In the genomic region with DNA sequence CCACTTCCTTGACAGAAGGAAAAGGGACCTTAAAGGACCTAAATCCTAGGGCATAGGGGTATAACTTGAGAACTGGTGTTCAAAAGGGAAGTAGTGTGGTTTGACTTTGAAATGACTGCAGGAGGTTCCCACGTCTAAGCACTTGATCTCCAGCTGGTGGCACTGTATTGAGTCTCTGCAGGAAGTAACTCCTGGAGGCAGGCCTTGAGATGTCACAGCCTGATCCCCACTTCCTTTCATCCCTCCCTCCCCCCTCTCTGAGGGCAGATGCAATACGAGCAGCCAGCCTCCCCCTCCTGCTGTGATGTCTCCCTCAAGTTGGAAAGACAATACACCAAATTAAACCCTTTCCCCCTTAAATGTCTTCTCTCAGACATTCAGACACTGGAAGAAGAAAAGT, we compare ENCODE assay signal across 9 mouse cellular contexts. TPM values are rescaled to one million over a fixed set of nuclear protein-coding genes. Genes with fewer than 3 reads are reported as not detected.
DNase-seq lines count a peak whose midpoint lies in the region; ATAC-seq and TF ChIP-seq lines count a peak whose summit lies in the region.
"Had no signal": no experiment of that assay in that cellular context is flagged by ENCODE, and none has a peak within 500 bp of the region (broad histone marks: within the 10 kb centered on the region; RNA-seq: fewer than 3 reads in every experiment).

No protein-coding gene starts in this region.

- TF ChIP-seq CTCF in heart, adult 2 months (IDR thresholded peaks at IDR 0.05): peak; percentile 46

- intact Hi-C loops in heart, adult 2 months (cut with DNase I): no loop called here

- 35% methylated on average over 2 of the region's 2 CpGs for WGBS in heart, adult 2 months
- WGBS in neural tube, embryonic 15.5 days: 5% methylated on average over 2 of the region's 2 CpGs

- no peak overlapping the region for H3K9ac ChIP-seq in ES-E14 (ENCODE audit: insufficient read depth, low read depth, low read length, poor library complexity, severe bottlenecking)
- no peak overlapping the region for H3K9ac ChIP-seq in heart, adult 2 months (ENCODE audit: low read depth, low read length)
- no peak overlapping the region for H3K9ac ChIP-seq in neural tube, embryonic 15.5 days (replicated peaks)
- H3K9ac ChIP-seq: embryonic facial prominence, embryonic 13.5 days had no signal

- H3K27me3 ChIP-seq in heart, adult 2 months (ENCODE audit: control insufficient read depth, insufficient read depth, low read length): no peaks in the 10 kb centered on the region
- no peaks in the 10 kb centered on the region for H3K27me3 ChIP-seq in megakaryocyte, embryonic 14.5 days (replicated peaks)
- no peaks in the 10 kb centered on the region for H3K27me3 ChIP-seq in neural tube, embryonic 15.5 days (replicated peaks)
- H3K27me3 ChIP-seq: embryonic facial prominence, embryonic 13.5 days had no signal

- no peaks in the 10 kb centered on the region for H3K9me3 ChIP-seq in ES-E14 (ENCODE audit: control insufficient read depth, insufficient read depth, low read depth, low read length)
- peaks cover 3% of the 10 kb centered on the region; the same call in 1 of the 2 replicates for H3K9me3 ChIP-seq in megakaryocyte, embryonic 14.5 days
- no peaks in the 10 kb centered on the region for H3K9me3 ChIP-seq in neural tube, embryonic 15.5 days (replicated peaks)
- H3K9me3 ChIP-seq: embryonic facial prominence, embryonic 13.5 days had no signal

- TF ChIP-seq POLR2A in heart, adult 2 months (IDR thresholded peaks at IDR 0.05; ENCODE audit: insufficient read depth, low read depth, low read length): no peak

- H3K27ac ChIP-seq in ES-E14 (ENCODE audit: insufficient read depth, low read depth, low read length, poor library complexity, severe bottlenecking): peak overlapping the region; percentile 37; the same call in 1 of the 2 replicates
- no peak overlapping the region for H3K27ac ChIP-seq in heart, adult 2 months
- no peak overlapping the region for H3K27ac ChIP-seq in neural tube, embryonic 15.5 days (replicated peaks)
- H3K27ac ChIP-seq: embryonic facial prominence, embryonic 13.5 days had no signal

- DNase-seq in A20 (ENCODE audit: low read depth, low spot score): peak; percentile 59
- DNase-seq in ES-E14 (ENCODE audit: low read depth, low spot score): no peak
- peak in 1 of 2 experiments; percentile 48 for DNase-seq in heart, adult 2 months
- DNase-seq in kidney, postnatal 10 days: peak; percentile 71
- DNase-seq in ovary, adult 18-20 months (ENCODE audit: low spot score): no peak
- DNase-seq in gastrocnemius, postnatal 4 days (ENCODE audit: low spot score in 2 of 2): no peak

- H3K36me3 ChIP-seq in ES-E14 (ENCODE audit: control insufficient read depth, insufficient read depth, low read length, poor library complexity, severe bottlenecking): no peaks in the 10 kb centered on the region
- no peaks in the 10 kb centered on the region for H3K36me3 ChIP-seq in heart, adult 2 months (ENCODE audit: control insufficient read depth, insufficient read depth, low read length)
- H3K36me3 ChIP-seq in megakaryocyte, embryonic 14.5 days (replicated peaks; ENCODE audit: low read length): no peaks in the 10 kb centered on the region
- H3K36me3 ChIP-seq in neural tube, embryonic 15.5 days: no peaks in the 10 kb centered on the region
- H3K36me3 ChIP-seq: embryonic facial prominence, embryonic 13.5 days had no signal

- ATAC-seq in neural tube, embryonic 15.5 days (ENCODE audit: low FRiP score): no peak

- no peaks in the 10 kb centered on the region for H3K79me2 ChIP-seq in heart, adult 2 months (replicated peaks; ENCODE audit: control insufficient read depth, insufficient read depth, low read length)

- no peak overlapping the region for H3K4me3 ChIP-seq in ES-E14 (ENCODE audit: insufficient read depth in 1 of 2, low read depth in 1 of 2, low read length in 2 of 2, poor library complexity in 1 of 2, severe bottlenecking in 1 of 2)
- no peak overlapping the region for H3K4me3 ChIP-seq in heart, adult 2 months
- peak overlapping the region; percentile 89 for H3K4me3 ChIP-seq in megakaryocyte, embryonic 14.5 days (replicated peaks)
- no peak overlapping the region for H3K4me3 ChIP-seq in neural tube, embryonic 15.5 days (replicated peaks)
- H3K4me3 ChIP-seq: embryonic facial prominence, embryonic 13.5 days had no signal

- H3K4me2 ChIP-seq in neural tube, embryonic 15.5 days: no peak overlapping the region
- H3K4me2 ChIP-seq: embryonic facial prominence, embryonic 13.5 days had no signal

- peaks cover 19 to 20% of the 10 kb centered on the region in 2 experiments for H3K4me1 ChIP-seq in ES-E14 (ENCODE audit: control insufficient read depth in 2 of 2, insufficient read depth in 2 of 2, low read length in 2 of 2, poor library complexity in 1 of 2)
- H3K4me1 ChIP-seq in heart, adult 2 months (ENCODE audit: control insufficient read depth, insufficient read depth, low read length): peaks cover 3% of the 10 kb centered on the region; the same call in 1 of the 2 replicates
- peaks cover 82% of the 10 kb centered on the region for H3K4me1 ChIP-seq in megakaryocyte, embryonic 14.5 days
- H3K4me1 ChIP-seq in neural tube, embryonic 15.5 days: no peaks in the 10 kb centered on the region

- in situ Hi-C loops in ES-E14 (cut with MboI; ENCODE audit: low sequenced_read_pairs in 2 of 2, unreplicated experiment in 2 of 2): no loop called here

- no peak for TF ChIP-seq EP300 in heart, adult 2 months (IDR thresholded peaks at IDR 0.05; ENCODE audit: insufficient read depth, low read depth, low read length)

TF ChIP-seq in ES-E14, 5 proteins besides CTCF, POLR2A, EP300 and RAD21:
- TF ChIP-seq ZC3H11A (IDR thresholded peaks at IDR 0.05; ENCODE audit: borderline replicate concordance, low read depth, low read length) (no peak), MAFK (IDR thresholded peaks at IDR 0.05; ENCODE audit: insufficient read depth, low read depth, low read length) (no peak), ZNF384 (IDR thresholded peaks at IDR 0.05; ENCODE audit: low read depth, low read length) (no peak), CHD2 (IDR thresholded peaks at IDR 0.05; ENCODE audit: low read depth, low read length) (no peak), HCFC1 (IDR thresholded peaks at IDR 0.05; ENCODE audit: borderline replicate concordance, insufficient read depth, low read length) (no peak)

RNA-seq across cellular contexts. Expression of a gene that starts 14.6 kb away (rescaled TPM):
- total RNA-seq in ES-E14 (2012; rRNA removed): 26.5 and 36.7 TPM in 2 replicates
- total RNA-seq in heart, adult 2 months (2021): 10 to 100 TPM in 1 of 2 experiments, 1 to 10 TPM in 1; 9.9 to 10.7 TPM
- polyA plus RNA-seq in heart, adult 2 months (2012; rRNA removed): 8.6 and 12.0 TPM in 2 replicates
- polyA plus RNA-seq in megakaryocyte, embryonic 14.5 days (2012; ENCODE audit: insufficient read depth, low replicate concordance): 5.2 and 6.7 TPM in 2 replicates
- 40.8 and 43.9 TPM in 2 replicates for polyA plus RNA-seq in neural tube, embryonic 15.5 days (2015; fragmentation: Nextera tagmentation; extraction: Ambion mirVana)
- 10 to 100 TPM; 22.8 to 27.9 TPM for total RNA-seq in gastrocnemius, postnatal 4 days (2021)

RNA-seq across cellular contexts. Expression of a gene that starts 52.5 kb away (rescaled TPM):
- 75.7 and 82.5 TPM in 2 replicates for total RNA-seq in ES-E14 (2012; rRNA removed)
- 10 to 100 TPM; 27.0 to 27.6 TPM for total RNA-seq in heart, adult 2 months (2021)
- polyA plus RNA-seq in heart, adult 2 months (2012; rRNA removed): 13.5 and 25.7 TPM in 2 replicates
- 3.1 and 12.0 TPM in 2 replicates for polyA plus RNA-seq in megakaryocyte, embryonic 14.5 days (2012; ENCODE audit: insufficient read depth, low replicate concordance)
- polyA plus RNA-seq in neural tube, embryonic 15.5 days (2015; fragmentation: Nextera tagmentation; extraction: Ambion mirVana): 38.9 and 42.0 TPM in 2 replicates
- total RNA-seq in gastrocnemius, postnatal 4 days (2021): 10 to 100 TPM; 21.3 to 23.1 TPM

Comparison
In these comparisons a context has a peak if more than half of its experiments do, and no peak if none do; other contexts are left out.
1. DNase-seq: peak in A20 (single experiment) and kidney, postnatal 10 days (single experiment); none in ES-E14 (single experiment), ovary, adult 18-20 months (single experiment) and gastrocnemius, postnatal 4 days (0 of 2).